Comparison of ENCODE assay signal across 14 mouse cellular contexts in the genomic region with DNA sequence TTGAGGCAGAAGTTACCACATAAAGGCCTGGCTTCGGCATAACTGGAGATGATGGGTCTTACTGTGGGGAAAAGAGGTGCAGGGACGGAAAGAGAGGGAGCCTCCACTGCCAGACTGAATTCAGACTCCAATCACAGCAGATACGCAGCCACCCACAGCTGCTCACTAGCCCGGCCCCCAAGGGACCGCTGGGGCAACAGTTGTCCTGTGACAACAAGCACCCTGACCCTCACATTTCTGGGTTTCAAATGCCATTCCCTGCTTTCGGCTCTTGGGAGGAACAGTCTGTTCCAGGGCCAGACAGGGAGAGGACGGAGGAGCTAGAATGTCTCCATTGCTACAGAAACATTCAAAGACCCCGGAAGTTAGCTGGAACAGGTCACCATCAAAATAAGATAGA.
DNase-seq lines count a peak whose midpoint lies in the region; ATAC-seq and TF ChIP-seq lines count a peak whose summit lies in the region.
"Had no signal": no experiment of that assay in that cellular context is flagged by ENCODE, and none has a peak within 500 bp of the region (broad histone marks: within the 10 kb centered on the region; RNA-seq: fewer than 3 reads in every experiment).

No protein-coding gene starts in this region.

- 0 out of 2 replicates have a peak overlapping the region, but pooled peaks have one; percentile 1 for H3K9ac ChIP-seq in intestine, embryonic 14.5 days (ENCODE audit: low read length)
- H3K9ac ChIP-seq in intestine, embryonic 15.5 days, result no peak overlapping the region
- H3K9ac ChIP-seq in heart, postnatal 0 days (replicated peaks; ENCODE audit: low read depth, low read length), result no peak overlapping the region
- H3K9ac ChIP-seq: embryonic facial prominence, embryonic 12.5 days; hindbrain, embryonic 13.5 days; neural tube, embryonic 13.5 days had no signal

- no peaks in the 10 kb centered on the region for H3K79me2 ChIP-seq in myocyte (ENCODE audit: control insufficient read depth, insufficient read depth)

- no peaks in the 10 kb centered on the region for H3K27me3 ChIP-seq in intestine, embryonic 14.5 days (replicated peaks; ENCODE audit: control insufficient read depth, insufficient read depth, low read length)
- H3K27me3 ChIP-seq in intestine, embryonic 15.5 days (replicated peaks), result no peaks in the 10 kb centered on the region
- H3K27me3 ChIP-seq in heart, postnatal 0 days (ENCODE audit: control insufficient read depth, insufficient read depth, low read length), result no peaks in the 10 kb centered on the region
- H3K27me3 ChIP-seq in myocyte (ENCODE audit: control insufficient read depth, insufficient read depth, insufficient read length), result no peaks in the 10 kb centered on the region
- H3K27me3 ChIP-seq: embryonic facial prominence, embryonic 12.5 days; hindbrain, embryonic 13.5 days; neural tube, embryonic 13.5 days had no signal

- H3K27ac ChIP-seq in intestine, embryonic 14.5 days (ENCODE audit: low read depth), result no peak overlapping the region
- H3K27ac ChIP-seq in intestine, embryonic 15.5 days, result no peak overlapping the region
- H3K27ac ChIP-seq in heart, postnatal 0 days (ENCODE audit: low read depth), result 0 out of 2 replicates have a peak overlapping the region, but pooled peaks have one; percentile 11
- H3K27ac ChIP-seq: embryonic facial prominence, embryonic 12.5 days; neural tube, embryonic 13.5 days had no signal

- TF ChIP-seq EP300 in heart, postnatal 0 days (IDR thresholded peaks at IDR 0.05; ENCODE audit: low read depth), result no peak

- DNase-seq in intestine, embryonic 14.5 days (ENCODE audit: low spot score), result no peak
- DNase-seq in heart, postnatal 0 days (ENCODE audit: low spot score), result no peak
- DNase-seq in kidney, postnatal 36 days, result peak; percentile 59 to 72
- no peak for DNase-seq in layer of hippocampus, adult 9-10 months (ENCODE audit: low spot score)
- DNase-seq in left cerebral cortex, postnatal 14 days (ENCODE audit: low spot score in 2 of 2), result no peak
- DNase-seq: cerebellum, adult 8-10 months; left cerebral cortex, postnatal 4 days; thymus, postnatal 25 days had no signal

- WGBS in intestine, embryonic 14.5 days, result 58% methylated on average over 8 of the region's 8 CpGs
- 56% methylated on average over 8 of the region's 8 CpGs for WGBS in intestine, embryonic 15.5 days
- 50% methylated on average over 8 of the region's 8 CpGs for WGBS in heart, postnatal 0 days

- no peak overlapping the region for H3ac ChIP-seq in myocyte (ENCODE audit: control insufficient read depth, insufficient read length)

- no peaks in the 10 kb centered on the region for H3K36me3 ChIP-seq in intestine, embryonic 14.5 days (ENCODE audit: control insufficient read depth, insufficient read depth, low read length)
- no peaks in the 10 kb centered on the region for H3K36me3 ChIP-seq in intestine, embryonic 15.5 days
- H3K36me3 ChIP-seq in heart, postnatal 0 days (replicated peaks; ENCODE audit: control insufficient read depth, insufficient read depth, low read length), result no peaks in the 10 kb centered on the region
- H3K36me3 ChIP-seq in myocyte (ENCODE audit: control insufficient read depth, insufficient read depth), result no peaks in the 10 kb centered on the region
- H3K36me3 ChIP-seq: embryonic facial prominence, embryonic 12.5 days; hindbrain, embryonic 13.5 days; neural tube, embryonic 13.5 days had no signal

- H3K4me1 ChIP-seq in intestine, embryonic 14.5 days (replicated peaks; ENCODE audit: control insufficient read depth, insufficient read depth, low read length), result peaks cover 10% of the 10 kb centered on the region
- peaks cover 15% of the 10 kb centered on the region; the same call in 1 of the 2 replicates for H3K4me1 ChIP-seq in intestine, embryonic 15.5 days (replicated peaks)
- H3K4me1 ChIP-seq in heart, postnatal 0 days (ENCODE audit: control insufficient read depth, insufficient read depth), result no peaks in the 10 kb centered on the region

- ATAC-seq in intestine, embryonic 14.5 days (replicated peaks; ENCODE audit: low FRiP score, low TSS enrichment, low read depth), result no peak
- ATAC-seq in intestine, embryonic 15.5 days, result no peak
- no peak for ATAC-seq in heart, postnatal 0 days (ENCODE audit: insufficient read depth, low read depth)
- ATAC-seq in erythroblast, adult 5-6 weeks (replicated peaks; ENCODE audit: low FRiP score, poor library complexity, severe bottlenecking), result no peak

- no peak overlapping the region for H3K4me2 ChIP-seq in intestine, embryonic 14.5 days (ENCODE audit: low read length)
- H3K4me2 ChIP-seq in intestine, embryonic 15.5 days (replicated peaks), result no peak overlapping the region
- H3K4me2 ChIP-seq in heart, postnatal 0 days (ENCODE audit: low read depth, low read length), result no peak overlapping the region
- H3K4me2 ChIP-seq in myocyte (ENCODE audit: low read depth), result no peak overlapping the region
- H3K4me2 ChIP-seq: embryonic facial prominence, embryonic 12.5 days; hindbrain, embryonic 13.5 days; neural tube, embryonic 13.5 days had no signal

- H3K4me3 ChIP-seq in intestine, embryonic 14.5 days (ENCODE audit: low read depth, low read length), result no peak overlapping the region
- no peak overlapping the region for H3K4me3 ChIP-seq in intestine, embryonic 15.5 days (replicated peaks)
- no peak overlapping the region for H3K4me3 ChIP-seq in heart, postnatal 0 days (ENCODE audit: low read depth, low read length)
- H3K4me3 ChIP-seq in myocyte, result no peak overlapping the region
- H3K4me3 ChIP-seq: embryonic facial prominence, embryonic 12.5 days; hindbrain, embryonic 13.5 days; neural tube, embryonic 13.5 days had no signal

- H3K9me3 ChIP-seq in intestine, embryonic 14.5 days (ENCODE audit: control insufficient read depth, low read length), result 0 out of 2 replicates have a peak, but pooled peaks cover 8% of the 10 kb centered on the region
- H3K9me3 ChIP-seq in intestine, embryonic 15.5 days, result no peaks in the 10 kb centered on the region
- 0 out of 2 replicates have a peak, but pooled peaks cover 4% of the 10 kb centered on the region for H3K9me3 ChIP-seq in heart, postnatal 0 days (replicated peaks; ENCODE audit: control insufficient read depth, low read length)

- TF ChIP-seq POLR2A in myocyte (IDR thresholded peaks at IDR 0.05; ENCODE audit: insufficient read length, low read depth), result no peak

- intact Hi-C loops in left cerebral cortex, postnatal 14 days (cut with DNase I), result no loop called here

- TF ChIP-seq CTCF in heart, postnatal 0 days (IDR thresholded peaks at IDR 0.05; ENCODE audit: low read depth), result no peak

TF ChIP-seq in myocyte, 11 proteins besides CTCF, POLR2A, EP300 and RAD21:
- TF ChIP-seq POLR2AphosphoS2 (IDR thresholded peaks at IDR 0.05; ENCODE audit: insufficient read length, low read depth), result no peak
- TF ChIP-seq MYOD1 (IDR thresholded peaks at IDR 0.05; ENCODE audit: control insufficient read depth in 1 of 3, insufficient read length in 2 of 3, low read depth in 2 of 3), result peak in 1 of 3 experiments; percentile 13
- peak in 2 of 3 experiments; percentile 36 to 69 for TF ChIP-seq MYOG (IDR thresholded peaks at IDR 0.05; ENCODE audit: control insufficient read depth in 1 of 3, insufficient read depth in 1 of 3, insufficient read length in 2 of 3, low read depth in 2 of 3)

Comparison
In these comparisons a context has a peak if more than half of its experiments do, and no peak if none do; other contexts are left out.
1. DNase-seq: peak in kidney, postnatal 36 days (2 of 2); none in intestine, embryonic 14.5 days (single experiment), heart, postnatal 0 days (single experiment), layer of hippocampus, adult 9-10 months (single experiment) and left cerebral cortex, postnatal 14 days (0 of 2).